Comparison of ENCODE assay signal across 8 mouse cellular contexts in the genomic region with DNA sequence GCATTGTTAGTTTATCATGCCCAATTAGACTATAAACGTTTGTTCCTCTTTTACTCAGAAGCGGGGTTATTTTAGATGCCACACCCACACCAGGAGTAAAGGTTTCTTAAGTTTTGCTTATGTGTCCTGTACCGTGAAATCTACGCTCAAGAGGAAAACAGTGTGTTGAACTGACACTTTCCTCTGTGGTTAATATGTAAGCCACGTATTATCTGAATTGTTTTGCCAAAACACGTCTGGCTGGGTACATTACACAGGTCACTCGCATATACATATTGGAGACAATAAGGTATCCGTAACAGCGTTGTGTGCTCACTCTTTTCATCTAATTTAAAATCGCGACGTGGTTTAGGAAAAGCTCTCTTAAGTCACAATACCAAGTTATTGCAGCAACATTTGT.
DNase-seq lines count a peak whose midpoint lies in the region; ATAC-seq lines count a peak whose summit lies in the region.

No protein-coding gene starts in this region.

- no peaks in the 10 kb centered on the region for H3K36me3 ChIP-seq in embryonic facial prominence, embryonic 11.5 days (replicated peaks; ENCODE audit: control insufficient read depth, insufficient read depth, low read depth, low read length)
- H3K36me3 ChIP-seq in hindbrain, embryonic 15.5 days, result no peaks in the 10 kb centered on the region

- no peak overlapping the region for H3K27ac ChIP-seq in embryonic facial prominence, embryonic 11.5 days (replicated peaks; ENCODE audit: low read depth, low read length)
- peak overlapping the region; percentile 97 for H3K27ac ChIP-seq in hindbrain, embryonic 15.5 days (replicated peaks)

- H3K9ac ChIP-seq in embryonic facial prominence, embryonic 11.5 days (replicated peaks; ENCODE audit: low read length), result no peak overlapping the region
- peak overlapping the region; percentile 35 for H3K9ac ChIP-seq in hindbrain, embryonic 15.5 days

- WGBS in embryonic facial prominence, embryonic 11.5 days, result 37% methylated on average over 12 of the region's 12 CpGs
- WGBS in hindbrain, embryonic 15.5 days, result 18% methylated on average over 12 of the region's 12 CpGs

- H3K4me3 ChIP-seq in embryonic facial prominence, embryonic 11.5 days (ENCODE audit: low read depth, low read length), result no peak overlapping the region
- H3K4me3 ChIP-seq in hindbrain, embryonic 15.5 days, result peak overlapping the region; percentile 46

- no peaks in the 10 kb centered on the region for H3K9me3 ChIP-seq in embryonic facial prominence, embryonic 11.5 days (replicated peaks; ENCODE audit: control insufficient read depth, low read length)
- no peaks in the 10 kb centered on the region for H3K9me3 ChIP-seq in hindbrain, embryonic 15.5 days

- no peaks in the 10 kb centered on the region for H3K4me1 ChIP-seq in embryonic facial prominence, embryonic 11.5 days (ENCODE audit: control insufficient read depth, insufficient read depth, low read length)
- H3K4me1 ChIP-seq in hindbrain, embryonic 15.5 days (replicated peaks), result peaks cover 12% of the 10 kb centered on the region

- H3K4me2 ChIP-seq in embryonic facial prominence, embryonic 11.5 days (ENCODE audit: low read depth, low read length), result 0 out of 2 replicates have a peak overlapping the region, but pooled peaks have one; percentile 16
- H3K4me2 ChIP-seq in hindbrain, embryonic 15.5 days, result peak overlapping the region; percentile 78

- no peaks in the 10 kb centered on the region for H3K27me3 ChIP-seq in embryonic facial prominence, embryonic 11.5 days (ENCODE audit: control insufficient read depth, insufficient read depth, low read length)
- H3K27me3 ChIP-seq in hindbrain, embryonic 15.5 days, result no peaks in the 10 kb centered on the region

- peak; percentile 10 to 17 for DNase-seq in layer of hippocampus, postnatal 10 days (ENCODE audit: low spot score in 2 of 2)
- DNase-seq in layer of hippocampus, adult 9-10 months (ENCODE audit: low spot score), result no peak
- DNase-seq in embryonic facial prominence, embryonic 11.5 days (ENCODE audit: low spot score), result no peak
- no peak for DNase-seq in urinary bladder, postnatal 25 days (ENCODE audit: low spot score)
- no peak for DNase-seq in right cerebral cortex, postnatal 4 days
- DNase-seq in gastrocnemius, adult 8-10 months (ENCODE audit: low spot score in 2 of 2), result no peak

- ATAC-seq in embryonic facial prominence, embryonic 11.5 days (replicated peaks; ENCODE audit: insufficient number of reproducible peaks, low FRiP score, low TSS enrichment, low read depth), result no peak
- peak; percentile 35 for ATAC-seq in hindbrain, embryonic 15.5 days (ENCODE audit: low FRiP score, low read depth)
- peak; percentile 33; the same call in 1 of the 2 replicates for ATAC-seq in megakaryocyte progenitor cell, adult 5-6 weeks (replicated peaks; ENCODE audit: poor library complexity)

Comparison
In these comparisons a context has a peak if more than half of its experiments do, and no peak if none do; other contexts are left out.
1. DNase-seq: peak in layer of hippocampus, postnatal 10 days (2 of 2); none in layer of hippocampus, adult 9-10 months (single experiment), embryonic facial prominence, embryonic 11.5 days (single experiment), urinary bladder, postnatal 25 days (single experiment), right cerebral cortex, postnatal 4 days (single experiment) and gastrocnemius, adult 8-10 months (0 of 2).